Mouse (Mus musculus): ENCODE measurements at regions not wholly inside any gene's neighbourhood (a gene's known extent, or its start where the extent isn't known, plus 50 kb on each side); places are given as distances from the start of the nearest gene placed in this dataset.

GRCm38 (mm10) chr7:63345671-63346392 is 98.7 kb upstream of the Otud7a start:
- TF ChIP-seq CTCF (IDR thresholded peaks at IDR 0.05; ENCODE audit: low read depth), result peak; percentile 52
- no peak for TF ChIP-seq EP300 (IDR thresholded peaks at IDR 0.05; ENCODE audit: low read depth)
